Mouse (Mus musculus): Measurements from ENCODE around the gene Shroom2. TPM values are rescaled to one million over a fixed set of nuclear protein-coding genes. Genes with fewer than 3 reads are reported as not detected.

The Shroom2 gene
- polyA plus RNA-seq, 1 experiment from 2014 or later, result 14.3 TPM

DNA sequence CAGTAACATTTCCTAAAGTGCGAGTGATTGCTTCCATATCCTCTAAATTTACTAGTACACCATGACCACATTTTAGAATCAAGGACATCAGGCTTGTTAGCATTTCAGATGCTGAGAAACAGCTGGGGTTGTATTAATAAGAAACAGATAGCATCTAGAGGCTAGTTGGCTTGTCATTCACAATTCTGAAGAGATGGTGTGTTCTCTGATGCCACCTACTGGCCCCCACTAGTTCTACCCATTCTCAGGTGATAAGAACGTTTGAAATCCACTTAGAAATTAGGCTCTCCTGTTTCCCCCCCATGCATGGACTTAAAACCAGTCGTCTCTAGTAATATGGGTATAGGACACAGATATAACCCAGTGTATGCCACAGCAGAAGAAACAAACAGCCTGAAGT lies 92.9 kb downstream of the Shroom2 start:
- Histone ChIP-seq H3K27ac (ENCODE audit: low read depth, low read length) (no peak overlapping the region), H3K4me2 (replicated peaks; ENCODE audit: low read depth, low read length) (no peak overlapping the region), H3K9ac (ENCODE audit: low read depth, low read length) (no peak overlapping the region), H3K36me3 (ENCODE audit: control insufficient read depth, insufficient read depth, low read length) (no peaks in the 10 kb centered on the region), H3K9me3 (ENCODE audit: control insufficient read depth, low read length) (no peaks in the 10 kb centered on the region), H3K27me3 (ENCODE audit: control insufficient read depth, insufficient read depth, low read length) (no peaks in the 10 kb centered on the region; the same call in 1 of the 2 replicates), H3K4me1 (replicated peaks; ENCODE audit: control insufficient read depth, insufficient read depth, low read length) (no peaks in the 10 kb centered on the region), H3K4me3 (ENCODE audit: low read depth, low read length) (no peak overlapping the region)
- DNase-seq (ENCODE audit: low spot score), result peak; percentile 29
- WGBS, result 52% methylated on average over 3 of the region's 3 CpGs
- no peak for ATAC-seq (ENCODE audit: low FRiP score)

DNA sequence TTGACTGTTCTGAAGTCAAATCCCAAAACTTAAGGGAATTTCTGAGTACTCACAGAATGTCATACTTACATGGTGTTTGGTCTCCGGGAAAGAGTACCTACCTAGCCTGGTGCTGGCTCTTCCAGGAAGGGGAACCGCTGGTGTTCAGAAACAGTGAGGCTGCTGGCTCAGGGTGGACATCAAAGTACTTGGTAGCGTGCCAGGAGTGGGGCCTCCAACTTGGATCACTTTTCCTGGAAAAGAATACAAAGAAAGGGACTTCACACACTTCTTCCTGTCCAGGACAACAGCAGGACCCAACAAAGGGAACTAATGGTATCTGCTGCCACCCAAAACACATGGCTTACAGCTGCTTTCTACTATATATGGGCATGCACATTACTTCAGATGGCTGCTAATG lies 95.8 kb downstream of the Shroom2 start:
- 84% methylated on average over 3 of the region's 3 CpGs for WGBS
- ATAC-seq (ENCODE audit: low FRiP score), result no peak

DNA sequence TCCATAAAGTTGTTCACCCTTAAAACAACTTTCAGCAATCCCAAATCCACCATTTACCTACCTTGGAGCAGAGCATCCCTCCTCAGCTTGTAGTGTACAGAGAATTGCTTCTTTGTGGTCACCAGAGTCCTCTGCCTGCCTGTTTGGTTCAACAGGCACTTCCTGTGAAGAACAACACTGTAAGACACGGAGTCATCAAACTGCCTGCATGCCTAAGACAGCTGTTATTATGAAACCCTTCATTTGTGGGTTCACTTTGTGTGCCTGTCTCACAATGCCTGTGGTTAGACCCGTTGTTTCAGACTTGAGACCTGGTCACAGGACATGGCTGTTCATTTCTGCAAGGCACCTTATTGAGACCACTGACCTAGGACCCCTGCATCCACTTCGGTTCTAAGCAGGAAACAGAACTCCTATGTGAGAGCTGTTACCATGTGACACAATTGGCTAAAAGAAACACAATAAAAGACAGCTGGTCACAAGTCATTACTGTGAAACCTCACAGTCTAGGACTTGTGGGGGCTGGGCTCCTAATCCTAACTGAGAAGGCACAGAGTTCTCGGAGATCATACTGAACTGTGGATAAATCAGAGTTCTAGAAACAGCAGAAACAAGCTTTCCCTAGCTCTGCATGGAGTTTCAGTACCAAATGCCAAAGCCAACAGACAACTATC lies 111.8 kb downstream of the Shroom2 start:
- Histone ChIP-seq H3K4me3 (ENCODE audit: low read depth, low read length) (no peak overlapping the region), H3K9ac (ENCODE audit: low read depth, low read length) (no peak overlapping the region), H3K4me2 (replicated peaks; ENCODE audit: low read depth, low read length) (no peak overlapping the region), H3K36me3 (ENCODE audit: control insufficient read depth, insufficient read depth, low read length) (no peaks in the 10 kb centered on the region), H3K9me3 (ENCODE audit: control insufficient read depth, low read length) (no peaks in the 10 kb centered on the region), H3K27me3 (ENCODE audit: control insufficient read depth, insufficient read depth, low read length) (peaks cover 10% of the 10 kb centered on the region; the same call in 1 of the 2 replicates), H3K27ac (ENCODE audit: low read depth, low read length) (no peak overlapping the region), H3K4me1 (replicated peaks; ENCODE audit: control insufficient read depth, insufficient read depth, low read length) (no peaks in the 10 kb centered on the region)
- DNase-seq (ENCODE audit: low spot score) (no peak), ATAC-seq (ENCODE audit: low FRiP score) (no peak)
- 55% methylated on average over 4 of the region's 4 CpGs for WGBS

More for the DNA sequence above, 95.8 kb downstream of the Shroom2 start:
- Histone ChIP-seq H3K4me1 (replicated peaks; ENCODE audit: control insufficient read depth, insufficient read depth, low read length) (no peaks in the 10 kb centered on the region), H3K9ac (ENCODE audit: low read depth, low read length) (no peak overlapping the region), H3K4me2 (replicated peaks; ENCODE audit: low read depth, low read length) (no peak overlapping the region), H3K27ac (ENCODE audit: low read depth, low read length) (no peak overlapping the region), H3K27me3 (ENCODE audit: control insufficient read depth, insufficient read depth, low read length) (no peaks in the 10 kb centered on the region; the same call in 1 of the 2 replicates), H3K9me3 (ENCODE audit: control insufficient read depth, low read length) (no peaks in the 10 kb centered on the region), H3K36me3 (ENCODE audit: control insufficient read depth, insufficient read depth, low read length) (no peaks in the 10 kb centered on the region), H3K4me3 (ENCODE audit: low read depth, low read length) (no peak overlapping the region)
- no peak for DNase-seq (ENCODE audit: low spot score)

DNA sequence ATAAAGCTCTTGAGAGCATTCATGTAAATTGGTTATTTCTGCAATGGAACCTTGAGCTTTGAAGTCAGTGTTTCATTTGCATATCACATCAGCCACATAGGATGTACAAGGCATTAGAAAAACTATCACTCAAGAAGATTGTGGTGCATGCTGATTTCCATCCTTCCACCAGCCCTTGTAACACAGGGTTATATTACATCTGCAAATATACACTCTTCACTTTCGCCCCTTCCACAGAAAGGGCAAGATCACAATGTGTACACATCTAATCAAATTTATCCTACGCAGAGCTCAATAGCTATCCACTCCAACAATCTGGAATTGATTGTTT lies 112.7 kb downstream of the Shroom2 start:
- Histone ChIP-seq H3K4me1 (replicated peaks; ENCODE audit: control insufficient read depth, insufficient read depth, low read length) (no peaks in the 10 kb centered on the region), H3K36me3 (ENCODE audit: control insufficient read depth, insufficient read depth, low read length) (no peaks in the 10 kb centered on the region), H3K4me2 (replicated peaks; ENCODE audit: low read depth, low read length) (no peak overlapping the region), H3K4me3 (ENCODE audit: low read depth, low read length) (no peak overlapping the region), H3K27ac (ENCODE audit: low read depth, low read length) (0 out of 2 replicates have a peak overlapping the region, but pooled peaks have one; percentile 36), H3K27me3 (ENCODE audit: control insufficient read depth, insufficient read depth, low read length) (peaks cover 8% of the 10 kb centered on the region; the same call in 1 of the 2 replicates), H3K9ac (ENCODE audit: low read depth, low read length) (no peak overlapping the region), H3K9me3 (ENCODE audit: control insufficient read depth, low read length) (no peaks in the 10 kb centered on the region)
- 82% methylated on average over 2 of the region's 2 CpGs for WGBS
- no peak for DNase-seq (ENCODE audit: low spot score)
- peak; percentile 40 for ATAC-seq (ENCODE audit: low FRiP score)

DNA sequence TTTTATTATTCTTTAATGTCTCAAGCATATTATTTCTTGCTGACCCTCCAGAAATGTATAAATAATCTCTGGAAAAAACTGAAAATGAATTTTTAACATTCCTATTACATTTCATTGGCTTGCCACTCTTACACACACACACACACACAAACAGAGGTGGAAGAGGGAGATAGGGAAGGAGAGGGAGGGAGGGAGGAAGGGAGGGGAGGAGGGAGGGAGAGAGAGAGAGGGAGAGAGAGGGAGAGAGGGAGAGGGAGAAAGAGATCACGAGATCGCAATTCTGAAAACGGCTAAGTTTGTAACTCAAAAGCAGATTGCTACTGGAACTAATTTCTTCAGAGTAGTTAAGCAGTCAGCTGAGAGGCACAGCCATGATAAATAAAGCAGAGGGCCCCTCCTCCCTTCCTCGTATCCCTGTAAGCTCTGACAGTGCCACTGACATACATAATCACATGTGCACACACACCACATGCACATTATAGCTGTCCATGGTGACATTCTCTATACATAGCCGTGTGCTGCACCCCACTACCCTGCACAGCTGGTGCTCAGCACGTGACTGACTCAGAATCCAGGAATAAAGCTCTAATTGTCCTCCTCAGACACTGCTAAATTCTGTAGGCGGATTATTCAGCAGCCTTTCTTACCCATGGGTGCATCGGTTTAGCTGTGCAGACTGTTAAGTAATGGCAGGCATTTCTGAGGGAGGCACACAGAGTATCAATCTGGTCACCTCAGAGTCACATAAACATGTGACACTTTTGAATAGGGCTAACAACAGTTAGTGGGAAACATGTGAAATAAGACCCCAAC lies 113.3 kb downstream of the Shroom2 start:
- WGBS, result 47% methylated on average over 8 of the region's 8 CpGs
- no peaks in the 10 kb centered on the region for H3K36me3 ChIP-seq (ENCODE audit: control insufficient read depth, insufficient read depth, low read length)
- peak; percentile 96 for ATAC-seq (ENCODE audit: low FRiP score)
- peaks cover 8% of the 10 kb centered on the region; the same call in 1 of the 2 replicates for H3K27me3 ChIP-seq (ENCODE audit: control insufficient read depth, insufficient read depth, low read length)
- H3K9ac ChIP-seq (ENCODE audit: low read depth, low read length), result no peak overlapping the region
- no peaks in the 10 kb centered on the region for H3K4me1 ChIP-seq (replicated peaks; ENCODE audit: control insufficient read depth, insufficient read depth, low read length)
- H3K9me3 ChIP-seq (ENCODE audit: control insufficient read depth, low read length), result no peaks in the 10 kb centered on the region
- H3K27ac ChIP-seq (ENCODE audit: low read depth, low read length), result 0 out of 2 replicates have a peak overlapping the region, but pooled peaks have one; percentile 36
- no peak overlapping the region for H3K4me2 ChIP-seq (replicated peaks; ENCODE audit: low read depth, low read length)
- peak; percentile 32 for DNase-seq (ENCODE audit: low spot score)
- no peak overlapping the region for H3K4me3 ChIP-seq (ENCODE audit: low read depth, low read length)

DNA sequence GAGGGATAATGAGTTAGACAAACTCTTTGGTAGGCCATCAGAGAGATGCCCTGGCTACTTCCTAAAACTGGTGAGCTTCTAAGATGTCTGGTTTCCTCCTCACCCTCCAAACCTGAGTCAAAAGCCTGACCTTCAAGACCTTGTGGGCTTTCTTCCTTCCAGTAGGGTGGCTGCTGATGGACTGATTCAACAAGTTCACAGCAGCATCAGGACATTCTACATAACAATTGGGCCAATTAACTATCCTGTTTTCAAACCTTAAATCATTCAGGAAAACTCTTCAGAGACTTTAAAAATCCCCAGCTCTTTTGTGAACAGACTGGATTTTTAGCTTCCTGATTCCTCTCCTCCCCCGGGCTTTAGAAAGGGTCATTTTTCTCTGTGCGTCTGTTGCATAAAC lies 116.6 kb downstream of the Shroom2 start:
- WGBS, result 83% methylated on average over 2 of the region's 2 CpGs

DNA sequence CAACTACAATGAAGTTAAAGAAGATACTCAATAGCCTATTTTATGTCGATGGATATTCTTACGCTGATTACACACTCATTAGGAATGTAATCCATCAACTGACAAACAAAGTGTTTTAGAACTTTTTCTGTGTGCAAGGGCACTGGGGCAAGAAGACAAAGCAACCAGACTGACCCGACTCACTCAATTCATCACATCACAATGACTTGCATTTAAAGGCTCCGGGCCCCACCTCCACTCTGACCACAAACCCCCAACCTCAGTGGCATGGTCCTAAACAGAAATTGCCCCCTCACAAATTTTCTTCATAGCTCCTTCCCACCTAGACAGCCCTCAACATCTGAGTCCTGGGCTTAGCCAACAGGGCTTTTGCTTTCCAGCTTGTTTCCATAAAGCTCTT lies 124.4 kb downstream of the Shroom2 start:
- H3K36me3 ChIP-seq (ENCODE audit: control insufficient read depth, insufficient read depth, low read length), result no peaks in the 10 kb centered on the region
- H3K9me3 ChIP-seq (ENCODE audit: control insufficient read depth, low read length), result no peaks in the 10 kb centered on the region
- ATAC-seq (ENCODE audit: low FRiP score), result peak; percentile 69
- no peak overlapping the region for H3K4me3 ChIP-seq (ENCODE audit: low read depth, low read length)
- no peaks in the 10 kb centered on the region for H3K4me1 ChIP-seq (replicated peaks; ENCODE audit: control insufficient read depth, insufficient read depth, low read length)
- no peak overlapping the region for H3K27ac ChIP-seq (ENCODE audit: low read depth, low read length)
- DNase-seq (ENCODE audit: low spot score), result peak; percentile 13
- WGBS, result 30% methylated on average over 4 of the region's 4 CpGs
- no peak overlapping the region for H3K4me2 ChIP-seq (replicated peaks; ENCODE audit: low read depth, low read length)
- H3K27me3 ChIP-seq (ENCODE audit: control insufficient read depth, insufficient read depth, low read length), result peaks cover 4% of the 10 kb centered on the region; the same call in 1 of the 2 replicates
- no peak overlapping the region for H3K9ac ChIP-seq (ENCODE audit: low read depth, low read length)

More for the DNA sequence above, 116.6 kb downstream of the Shroom2 start:
- Histone ChIP-seq H3K36me3 (ENCODE audit: control insufficient read depth, insufficient read depth, low read length) (no peaks in the 10 kb centered on the region), H3K9ac (ENCODE audit: low read depth, low read length) (no peak overlapping the region), H3K27me3 (ENCODE audit: control insufficient read depth, insufficient read depth, low read length) (peaks cover 5% of the 10 kb centered on the region; the same call in 1 of the 2 replicates), H3K9me3 (ENCODE audit: control insufficient read depth, low read length) (no peaks in the 10 kb centered on the region), H3K4me3 (ENCODE audit: low read depth, low read length) (no peak overlapping the region), H3K4me1 (replicated peaks; ENCODE audit: control insufficient read depth, insufficient read depth, low read length) (no peaks in the 10 kb centered on the region), H3K27ac (ENCODE audit: low read depth, low read length) (no peak overlapping the region), H3K4me2 (replicated peaks; ENCODE audit: low read depth, low read length) (no peak overlapping the region)
- no peak for DNase-seq (ENCODE audit: low spot score)
- no peak for ATAC-seq (ENCODE audit: low FRiP score)

DNA sequence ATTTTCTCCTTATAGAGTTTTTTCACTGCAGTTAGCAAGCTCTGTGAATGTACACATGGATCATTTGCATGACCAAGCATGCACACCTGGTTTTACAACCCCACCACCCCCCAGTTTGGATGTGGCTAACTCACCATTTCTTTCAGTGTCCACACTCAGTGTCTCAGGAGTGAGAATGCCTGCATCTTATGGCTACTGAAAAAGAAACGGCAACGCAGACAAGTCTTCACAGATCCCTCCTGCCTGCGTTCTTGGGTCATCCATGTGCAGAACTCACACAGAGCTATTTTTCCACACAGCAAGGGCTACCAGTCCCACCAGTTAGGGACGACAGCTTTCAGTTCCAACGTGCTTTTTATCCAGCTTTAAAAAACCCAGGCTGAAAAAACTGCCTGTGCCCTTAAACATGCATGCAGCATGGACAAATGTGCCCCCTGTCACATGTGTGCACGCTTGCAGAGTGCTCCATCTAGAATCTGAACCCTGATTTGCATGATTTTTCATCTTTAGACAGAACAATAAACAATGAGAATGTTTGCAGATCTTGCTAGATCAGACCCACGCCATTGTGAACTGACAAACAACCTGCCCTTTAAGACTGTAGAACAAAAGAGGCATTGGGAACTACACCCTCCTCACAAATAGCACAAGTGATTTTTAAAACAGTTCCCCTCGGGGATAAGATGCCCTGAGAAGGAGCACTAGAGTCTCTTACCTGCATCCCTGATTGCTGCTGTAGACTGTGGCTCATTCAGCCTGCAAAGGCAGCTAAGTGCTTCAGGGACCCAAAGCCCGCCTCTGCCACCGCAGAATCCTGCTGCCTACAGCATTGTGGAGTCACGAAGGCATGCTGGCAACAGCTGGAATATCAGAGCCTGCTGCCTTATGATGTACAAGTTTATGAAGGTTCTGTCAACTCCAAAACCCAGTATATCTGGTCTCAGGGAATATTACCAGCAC lies 125.3 kb downstream of the Shroom2 start:
- Histone ChIP-seq H3K9me3 (ENCODE audit: control insufficient read depth, low read length) (no peaks in the 10 kb centered on the region), H3K4me1 (replicated peaks; ENCODE audit: control insufficient read depth, insufficient read depth, low read length) (no peaks in the 10 kb centered on the region), H3K27ac (ENCODE audit: low read depth, low read length) (peak overlapping the region; percentile 58), H3K36me3 (ENCODE audit: control insufficient read depth, insufficient read depth, low read length) (no peaks in the 10 kb centered on the region), H3K27me3 (ENCODE audit: control insufficient read depth, insufficient read depth, low read length) (peaks cover 4% of the 10 kb centered on the region; the same call in 1 of the 2 replicates), H3K9ac (ENCODE audit: low read depth, low read length) (no peak overlapping the region), H3K4me2 (replicated peaks; ENCODE audit: low read depth, low read length) (peak overlapping the region; percentile 19; the same call in 1 of the 2 replicates), H3K4me3 (ENCODE audit: low read depth, low read length) (peak overlapping the region; percentile 10; the same call in 1 of the 2 replicates)
- ATAC-seq (ENCODE audit: low FRiP score) (peak; percentile 57), DNase-seq (ENCODE audit: low spot score) (peak; percentile 20)
- WGBS, result 34% methylated on average over 11 of the region's 11 CpGs
